Mouse (Mus musculus) stomach, embryonic 15.5 days (tissue): ENCODE data around the gene Rps16. TPM values are rescaled to one million over a fixed set of nuclear protein-coding genes. Genes with fewer than 3 reads are reported as not detected.
"Not testable (repeated sequence)": the region's sequence is repeated elsewhere in the genome, so short reads cannot be mapped to it uniquely, and the experiment has no call there.

ENCODE experiments used
- ATAC-seq: fragments of 200-750 bp; cut with Nextera tagmentation; 2 replicates; pipeline ENCODE4 v1.8.0; 2017; ENCODE audit warnings: low read depth, moderate number of reproducible peaks, moderate TSS enrichment; ENCODE audit not compliant: insufficient read depth, low FRiP score
- H3K27ac ChIP-seq: fragments of 300-500 bp; sonication (generic); 2 replicates; pipeline ENCODE4 v1.5.1; 2015; ENCODE audit warnings: mild to moderate bottlenecking, inconsistent platforms
- H3K27me3 ChIP-seq: fragments of 300-500 bp; sonication (generic); replicated peaks from 2 replicates; pipeline ENCODE4 v1.6.1; 2015; ENCODE audit warnings: inconsistent platforms
- H3K36me3 ChIP-seq: fragments of 300-500 bp; sonication (generic); 2 replicates; pipeline ENCODE4 v1.6.1; 2015; ENCODE audit warnings: inconsistent platforms
- H3K4me1 ChIP-seq: fragments of 300-500 bp; sonication (generic); 2 replicates; pipeline ENCODE4 v1.6.1; 2015; ENCODE audit warnings: inconsistent platforms
- H3K4me2 ChIP-seq: fragments of 300-500 bp; sonication (generic); 2 replicates; pipeline ENCODE4 v1.6.1; 2015; ENCODE audit warnings: mild to moderate bottlenecking, inconsistent platforms
- H3K4me3 ChIP-seq: fragments of 300-500 bp; sonication (generic); replicated peaks from 2 replicates; pipeline ENCODE4 v1.5.1; 2015; ENCODE audit warnings: inconsistent platforms
- H3K9ac ChIP-seq: fragments of 300-500 bp; sonication (generic); 2 replicates; pipeline ENCODE4 v1.6.1; 2015; ENCODE audit warnings: inconsistent platforms
- H3K9me3 ChIP-seq: fragments of 300-500 bp; sonication (generic); 2 replicates; pipeline ENCODE4 v1.6.1; 2016; ENCODE audit warnings: inconsistent platforms
- WGBS: fragments of 180-500 bp; shearing (Covaris S2); methylation state at CpG from one replicate; pipeline ENCODE4 v1.1.7; 2015; 5-methylcytosine and 5-hydroxymethylcytosine counted together
- polyA plus RNA-seq: library from polyadenylated mRNA; unstranded; fragments of >200 nt; fragmentation: Nextera tagmentation; extraction: Ambion mirVana; gene quantifications from 2 replicates; pipeline ENCODE4 v1.2.1, GENCODE M21; 2015

Rps16 gene
- polyA plus RNA-seq, 1 experiment from 2014 or later: 826 TPM

DNA sequence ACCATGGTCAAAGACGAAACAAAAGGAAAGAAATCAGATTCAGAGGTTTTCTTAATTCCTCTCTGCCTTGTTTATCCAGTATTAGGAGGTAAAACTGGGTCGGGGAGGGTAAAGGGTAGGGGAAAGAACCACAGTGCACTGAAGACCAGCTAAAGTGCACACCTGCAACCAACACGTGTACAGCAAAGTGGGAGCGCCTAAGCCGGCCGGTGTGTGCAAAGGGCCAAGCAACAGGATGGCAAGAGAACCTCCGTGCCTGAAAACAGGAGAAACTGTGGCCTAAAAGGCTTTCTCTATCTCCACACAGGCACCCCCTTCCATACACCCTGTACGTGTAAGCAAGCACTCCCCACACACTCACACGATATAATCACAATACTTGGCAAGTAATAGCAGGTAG is 34.7 kb downstream of the Rps16 start:
- WGBS: 90% methylated on average over 9 of the region's 9 CpGs
- Histone ChIP-seq H3K27me3 (no peaks in the 10 kb centered on the region), H3K9me3 (no peaks in the 10 kb centered on the region), H3K4me2 (no peak overlapping the region), H3K9ac (no peak overlapping the region), H3K36me3 (peaks cover 23% of the 10 kb centered on the region), H3K4me3 (no peak overlapping the region), H3K27ac (peak overlapping the region; percentile 64; the same call in 1 of the 2 replicates), H3K4me1 (peaks cover 35% of the 10 kb centered on the region)
- no peak for ATAC-seq

DNA sequence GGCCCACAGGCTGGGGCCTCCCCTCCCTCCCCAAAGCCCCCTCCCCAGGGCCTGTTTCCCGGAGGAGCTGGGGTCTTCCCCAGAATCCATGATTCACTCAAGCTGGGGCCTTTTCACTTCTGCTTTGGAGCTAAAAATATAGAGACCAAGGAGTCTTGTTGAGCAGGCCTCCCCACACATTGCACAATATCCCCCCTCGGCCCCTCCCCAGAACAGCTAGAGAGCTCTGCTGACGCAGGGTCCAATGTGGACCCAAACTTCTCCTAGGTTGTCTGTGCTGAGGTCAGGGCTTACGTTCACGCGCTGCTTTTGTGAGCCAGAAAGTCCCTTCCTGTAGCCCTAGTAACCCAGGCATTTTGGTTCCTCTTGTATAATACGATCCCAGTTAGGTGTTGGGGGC is 35.6 kb downstream of the Rps16 start:
- Histone ChIP-seq H3K9ac (no peak overlapping the region), H3K27ac (peak overlapping the region; percentile 64), H3K4me3 (no peak overlapping the region), H3K4me1 (peaks cover 27% of the 10 kb centered on the region), H3K9me3 (no peaks in the 10 kb centered on the region), H3K36me3 (peaks cover 28% of the 10 kb centered on the region), H3K4me2 (no peak overlapping the region), H3K27me3 (no peaks in the 10 kb centered on the region)
- 73% methylated on average over 7 of the region's 7 CpGs for WGBS
- ATAC-seq: no peak

DNA sequence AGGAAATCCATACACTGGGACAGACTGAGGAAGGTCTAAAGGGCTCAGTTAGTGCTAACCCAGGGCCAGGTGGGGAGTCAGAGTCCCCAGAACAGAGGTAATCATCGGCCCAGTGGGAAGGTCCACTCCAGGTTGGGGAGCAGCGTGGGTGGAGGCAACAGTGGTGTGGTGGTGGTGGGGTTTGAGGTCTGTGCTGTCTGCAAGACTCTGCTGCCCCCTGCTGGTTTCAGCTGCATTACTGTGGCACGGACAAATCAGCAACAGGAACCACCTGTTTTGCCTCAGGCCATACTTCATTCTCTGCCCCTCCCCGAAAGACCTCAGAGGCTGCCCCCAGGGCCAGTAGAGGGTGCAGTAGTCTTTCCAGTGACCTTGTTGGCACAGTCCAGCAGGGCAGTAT is 36.0 kb downstream of the Rps16 start:
- peak; percentile 41 for ATAC-seq
- H3K9me3 ChIP-seq: no peaks in the 10 kb centered on the region
- no peak overlapping the region for H3K4me2 ChIP-seq
- no peak overlapping the region for H3K4me3 ChIP-seq
- WGBS: 4% methylated on average over 4 of the region's 4 CpGs
- no peak overlapping the region for H3K9ac ChIP-seq
- no peaks in the 10 kb centered on the region for H3K27me3 ChIP-seq
- H3K27ac ChIP-seq: peak overlapping the region; percentile 64
- H3K36me3 ChIP-seq: peaks cover 28% of the 10 kb centered on the region
- peaks cover 26% of the 10 kb centered on the region for H3K4me1 ChIP-seq

DNA sequence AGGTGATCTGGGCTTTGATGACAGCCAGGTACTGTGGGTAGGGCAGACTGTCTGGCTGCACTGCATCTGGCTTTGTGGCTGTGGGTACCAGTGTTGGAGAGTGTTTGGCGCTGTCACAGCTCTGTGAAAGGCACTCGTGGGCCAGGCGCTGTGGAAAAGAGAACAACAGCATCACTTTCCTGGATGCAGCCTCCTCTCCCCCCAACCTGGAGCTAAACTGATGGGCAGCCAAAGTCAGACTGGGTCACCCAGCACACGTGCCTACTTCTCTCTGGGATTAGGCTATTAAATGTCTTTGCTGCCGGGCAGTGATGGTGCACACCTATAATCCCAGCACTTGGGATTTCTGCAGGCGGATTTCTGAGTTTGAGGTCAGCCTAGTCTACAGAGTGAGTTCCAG is 36.4 kb downstream of the Rps16 start:
- H3K27me3 ChIP-seq, ATAC-seq, H3K4me2 ChIP-seq, H3K4me3 ChIP-seq, H3K9me3 ChIP-seq, H3K27ac ChIP-seq, H3K9ac ChIP-seq: not testable (repeated sequence)
- Histone ChIP-seq H3K36me3 (peaks cover 28% of the 10 kb centered on the region), H3K4me1 (peaks cover 26% of the 10 kb centered on the region)
- 78% methylated on average over 6 of the region's 6 CpGs for WGBS

DNA sequence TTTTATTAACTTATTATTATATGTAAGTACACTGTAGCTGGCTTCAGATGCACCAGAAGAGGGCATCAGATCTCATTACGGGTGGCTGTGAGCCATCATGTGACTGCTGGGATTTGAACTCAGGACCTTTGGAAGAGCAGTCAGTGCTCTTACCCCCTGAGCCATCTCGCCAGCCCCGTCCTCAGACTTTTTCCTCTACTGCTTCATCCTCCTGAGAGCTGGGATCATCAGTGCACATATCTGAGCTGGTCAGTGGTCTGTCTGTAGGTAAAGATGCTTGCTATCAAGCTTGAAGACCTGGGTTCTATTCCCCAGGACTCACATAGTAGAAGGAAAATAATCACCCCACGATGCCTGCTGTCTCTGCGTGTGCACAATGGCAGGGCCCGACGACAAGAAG is 36.9 kb downstream of the Rps16 start:
- H3K4me1 ChIP-seq: peaks cover 24% of the 10 kb centered on the region
- H3K27me3 ChIP-seq, H3K27ac ChIP-seq, ATAC-seq, H3K9ac ChIP-seq, H3K4me2 ChIP-seq, H3K9me3 ChIP-seq, H3K4me3 ChIP-seq: not testable (repeated sequence)
- H3K36me3 ChIP-seq: peaks cover 28% of the 10 kb centered on the region
- WGBS: 87% methylated on average over 7 of the region's 7 CpGs

DNA sequence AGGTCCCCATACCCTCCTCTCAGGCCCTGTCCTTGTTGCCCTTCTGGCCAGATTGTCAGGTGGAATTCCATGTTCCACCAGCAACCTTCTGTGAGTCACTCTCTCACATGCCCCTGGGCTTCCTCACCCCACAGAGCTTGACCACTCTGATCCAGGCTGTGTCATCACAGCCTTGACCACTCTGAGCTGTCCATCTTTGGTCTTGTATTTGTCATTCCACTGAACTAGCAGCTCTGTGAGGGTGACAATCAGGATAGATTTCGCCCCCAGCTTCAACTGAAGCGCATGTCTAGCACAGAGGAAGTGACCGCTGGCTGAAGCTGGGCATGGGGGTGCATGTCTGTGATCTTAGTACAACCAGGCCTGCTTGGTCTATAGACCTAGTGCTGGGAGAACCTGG is 39.9 kb downstream of the Rps16 start:
- no peak overlapping the region for H3K27ac ChIP-seq
- H3K4me1 ChIP-seq: peaks cover 22% of the 10 kb centered on the region
- H3K4me3 ChIP-seq: no peak overlapping the region
- H3K9ac ChIP-seq: no peak overlapping the region
- no peak overlapping the region for H3K4me2 ChIP-seq
- no peaks in the 10 kb centered on the region for H3K27me3 ChIP-seq
- 94% methylated on average over 3 of the region's 3 CpGs for WGBS
- H3K9me3 ChIP-seq: no peaks in the 10 kb centered on the region
- peaks cover 36% of the 10 kb centered on the region for H3K36me3 ChIP-seq
- ATAC-seq: no peak

DNA sequence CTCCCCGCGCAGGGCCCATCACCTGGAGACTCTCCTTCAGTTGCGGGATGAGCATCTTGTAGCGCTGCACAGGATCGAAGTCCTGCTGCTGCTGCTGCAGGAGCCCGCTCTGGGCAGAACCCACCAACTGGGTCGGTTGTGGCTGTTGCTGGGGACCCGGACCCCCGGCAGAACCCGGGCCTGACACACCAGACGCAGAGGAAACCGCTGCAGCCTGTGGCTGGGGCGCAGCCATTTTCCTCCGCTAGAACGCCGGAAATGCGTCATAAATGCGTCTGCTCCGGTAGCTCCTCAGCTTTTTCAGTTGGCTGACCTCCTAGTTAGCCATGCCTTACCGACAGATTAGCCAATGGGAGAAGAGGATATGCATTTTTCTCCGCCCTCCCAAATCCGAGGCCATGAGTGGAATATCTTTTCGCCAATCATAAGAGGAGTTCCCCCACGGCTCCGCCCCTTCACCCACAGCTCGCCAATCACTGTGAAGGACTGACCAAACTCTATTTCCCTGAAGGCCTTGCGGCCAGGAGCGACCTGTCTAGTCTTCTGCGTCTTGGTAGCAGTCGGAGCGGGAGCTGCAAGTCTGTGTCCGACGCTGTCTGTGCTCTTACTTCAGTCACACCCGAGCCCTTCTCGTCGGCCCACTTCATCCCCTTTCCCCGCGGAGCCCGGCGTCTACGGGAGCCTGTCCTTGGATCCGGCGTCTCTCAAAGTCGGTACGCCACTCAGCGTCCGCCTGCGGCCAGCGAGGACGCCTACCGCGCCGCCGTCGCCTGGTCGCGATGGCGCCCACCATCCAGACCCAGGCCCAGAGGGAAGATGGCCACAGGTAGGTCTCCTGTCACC is 42.2 kb downstream of the Rps16 start, which contains the start of the genes Med29 and Paf1:
Gene Med29 (minus strand): TSS at position 280 of the 843 bp plus-strand sequence.
Gene Paf1 (plus strand): TSS at position 523 of the 843 bp plus-strand sequence.
- WGBS: under 1% methylated on average over 58 of the region's 58 CpGs

DNA sequence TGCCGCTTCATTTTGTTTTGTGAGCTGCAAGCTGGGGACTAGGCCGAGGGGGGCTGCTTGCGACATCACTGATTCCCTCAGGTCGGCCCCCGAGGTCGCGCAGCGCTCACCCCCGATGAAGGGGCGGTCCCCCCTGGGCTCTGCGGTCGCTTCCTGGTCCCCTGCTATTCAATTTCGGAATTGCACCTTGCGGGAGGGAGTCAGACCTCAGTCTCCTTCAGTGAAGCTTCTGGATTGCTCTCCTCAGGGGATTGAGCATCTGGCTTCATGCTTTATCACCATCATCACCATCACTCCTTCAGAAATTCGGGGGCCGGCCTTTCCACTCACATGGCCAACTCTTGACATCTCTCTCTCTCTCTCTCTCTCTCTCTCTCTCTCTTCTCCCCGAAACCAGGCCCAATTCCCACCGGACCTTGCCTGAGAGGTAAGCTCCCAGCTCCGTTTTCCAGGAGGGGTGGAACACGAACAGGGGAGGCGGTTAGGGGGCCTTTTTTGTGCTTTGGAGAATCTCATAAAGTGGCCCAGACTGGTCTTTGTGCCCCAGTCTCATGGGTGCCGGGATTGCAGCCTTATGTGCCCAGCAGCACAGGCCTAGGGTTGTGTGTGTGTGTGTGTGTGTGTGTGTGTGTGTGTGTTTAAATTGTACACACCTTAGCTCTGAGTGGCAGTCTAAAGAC is 43.0 kb downstream of the Rps16 start:
- peak overlapping the region; percentile 81 for H3K4me3 ChIP-seq
- 3% methylated on average over 22 of the region's 22 CpGs for WGBS
- ATAC-seq: no peak
- H3K4me1 ChIP-seq: peaks cover 15% of the 10 kb centered on the region
- peak overlapping the region; percentile 90 for H3K4me2 ChIP-seq
- peak overlapping the region; percentile 75 for H3K27ac ChIP-seq
- no peaks in the 10 kb centered on the region for H3K9me3 ChIP-seq
- H3K36me3 ChIP-seq: peaks cover 43% of the 10 kb centered on the region
- no peaks in the 10 kb centered on the region for H3K27me3 ChIP-seq
- peak overlapping the region; percentile 94 for H3K9ac ChIP-seq

More for the DNA sequence above, 42.2 kb downstream of the Rps16 start, which contains the start of the genes Med29 and Paf1:
- peaks cover 45% of the 10 kb centered on the region for H3K36me3 ChIP-seq
- H3K4me3 ChIP-seq: peak within 1 kb of the TSS; percentile 81
- peak within 1 kb of the TSS; percentile 94 for H3K9ac ChIP-seq
- peak; percentile 97 for ATAC-seq
- peaks cover 15% of the 10 kb centered on the region for H3K4me1 ChIP-seq
- no peaks in the 10 kb centered on the region for H3K27me3 ChIP-seq
- peak within 1 kb of the TSS; percentile 75 for H3K27ac ChIP-seq
- no peaks in the 10 kb centered on the region for H3K9me3 ChIP-seq
- peak within 1 kb of the TSS; percentile 90 for H3K4me2 ChIP-seq

DNA sequence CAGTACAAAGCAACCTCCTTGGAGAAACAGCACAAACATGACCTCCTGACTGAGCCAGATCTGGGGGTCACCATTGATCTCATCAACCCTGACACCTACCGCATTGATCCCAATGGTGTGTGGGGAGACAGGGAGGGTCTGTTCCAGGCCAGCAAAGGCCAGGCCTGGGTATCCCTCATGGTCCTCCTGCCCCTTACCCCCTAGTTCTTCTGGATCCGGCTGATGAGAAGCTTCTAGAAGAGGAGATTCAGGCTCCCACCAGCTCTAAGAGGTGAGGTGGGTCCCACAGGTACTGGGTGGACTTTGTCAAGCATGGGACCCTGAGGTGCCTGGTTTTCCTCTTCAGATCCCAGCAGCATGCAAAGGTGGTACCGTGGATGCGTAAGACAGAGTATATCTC is 45.0 kb downstream of the Rps16 start:
- Histone ChIP-seq H3K4me1 (peaks cover 15% of the 10 kb centered on the region), H3K27me3 (no peaks in the 10 kb centered on the region), H3K9me3 (no peaks in the 10 kb centered on the region), H3K9ac (no peak overlapping the region), H3K4me3 (no peak overlapping the region), H3K27ac (no peak overlapping the region), H3K4me2 (no peak overlapping the region), H3K36me3 (peaks cover 40% of the 10 kb centered on the region)
- WGBS: 94% methylated on average over 4 of the region's 4 CpGs
- no peak for ATAC-seq

DNA sequence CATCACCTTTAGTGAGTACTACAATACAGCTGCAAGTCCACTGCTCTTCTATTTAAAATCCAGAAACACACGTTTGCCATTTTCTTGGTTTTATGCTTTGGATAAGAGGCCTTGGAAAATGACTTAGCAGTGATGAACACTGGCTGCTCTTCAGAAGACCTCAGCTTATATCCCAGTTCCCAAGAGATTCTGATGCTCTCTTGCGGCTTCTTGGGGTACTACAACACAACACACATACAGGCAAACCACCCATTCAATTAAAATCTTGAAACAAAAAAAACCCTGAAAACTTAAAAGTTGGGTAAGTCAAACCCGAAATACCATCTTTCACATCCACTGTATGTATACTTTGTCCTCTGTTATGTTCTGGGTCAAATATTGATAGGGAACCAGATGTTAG is 47.5 kb downstream of the Rps16 start:
- Histone ChIP-seq H3K27ac (no peak overlapping the region), H3K4me1 (peaks cover 9% of the 10 kb centered on the region), H3K9ac (no peak overlapping the region), H3K27me3 (no peaks in the 10 kb centered on the region), H3K36me3 (peaks cover 58% of the 10 kb centered on the region), H3K4me3 (no peak overlapping the region), H3K9me3 (no peaks in the 10 kb centered on the region), H3K4me2 (no peak overlapping the region)
- ATAC-seq: no peak
- 58% methylated on average over 3 of the region's 3 CpGs for whole genome bisulfite sequencing

DNA sequence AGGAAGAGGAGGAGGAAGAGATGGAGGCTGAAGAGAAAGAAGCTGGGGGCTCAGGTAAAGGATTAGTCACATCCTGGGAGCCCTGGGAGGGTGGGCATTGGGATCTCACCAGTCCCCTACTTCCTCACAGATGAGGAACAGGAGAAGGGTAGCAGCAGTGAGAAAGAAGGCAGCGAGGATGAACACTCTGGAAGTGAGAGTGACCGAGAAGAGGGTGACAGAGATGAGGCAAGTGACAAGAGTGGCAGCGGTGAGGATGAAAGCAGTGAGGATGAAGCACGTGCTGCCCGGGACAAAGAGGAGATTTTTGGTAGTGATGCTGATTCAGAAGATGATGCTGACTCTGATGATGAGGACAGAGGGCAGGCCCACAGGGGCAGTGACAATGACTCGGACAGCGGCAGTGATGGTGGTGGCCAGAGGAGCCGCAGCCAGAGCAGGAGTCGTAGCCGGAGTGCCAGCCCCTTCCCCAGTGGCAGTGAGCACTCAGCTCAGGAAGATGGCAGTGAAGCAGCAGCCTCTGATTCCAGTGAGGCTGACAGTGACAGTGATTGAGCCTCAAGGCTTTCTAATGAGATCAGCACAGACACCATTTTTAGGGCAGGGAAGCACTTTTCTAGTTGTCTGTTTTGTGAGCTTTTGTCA is 48.4 kb downstream of the Rps16 start:
- H3K9me3 ChIP-seq: no peaks in the 10 kb centered on the region
- peaks cover 2% of the 10 kb centered on the region; the same call in 1 of the 2 replicates for H3K4me1 ChIP-seq
- no peak for ATAC-seq
- H3K4me2 ChIP-seq: no peak overlapping the region
- H3K27me3 ChIP-seq: no peaks in the 10 kb centered on the region
- H3K36me3 ChIP-seq: peaks cover 65% of the 10 kb centered on the region
- no peak overlapping the region for H3K4me3 ChIP-seq
- no peak overlapping the region for H3K27ac ChIP-seq
- 88% methylated on average over 10 of the region's 10 CpGs for WGBS
- no peak overlapping the region for H3K9ac ChIP-seq

DNA sequence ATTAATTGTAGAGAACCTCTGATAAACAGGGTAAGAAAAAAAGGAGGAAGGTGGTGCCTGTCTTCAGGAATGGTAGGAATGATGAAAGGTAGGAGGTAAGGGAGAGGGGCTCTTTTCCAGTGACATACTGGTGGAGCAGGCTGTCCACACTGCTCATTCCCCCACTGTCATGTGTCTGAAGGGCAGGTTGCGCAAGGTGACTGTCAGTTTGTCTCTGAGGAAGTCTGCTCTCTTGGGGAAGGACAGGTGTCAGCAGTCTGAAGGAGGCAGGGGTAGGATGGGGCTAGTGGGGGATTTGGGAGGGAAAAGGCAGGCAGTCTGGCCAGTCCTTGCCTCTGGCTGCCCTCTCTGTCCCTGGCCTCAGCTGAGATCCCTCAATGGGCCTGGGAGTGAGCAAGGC is 50.6 kb downstream of the Rps16 start:
- H3K36me3 ChIP-seq: peaks cover 71% of the 10 kb centered on the region
- H3K27me3 ChIP-seq: no peaks in the 10 kb centered on the region
- ATAC-seq: no peak
- H3K27ac ChIP-seq: no peak overlapping the region
- no peak overlapping the region for H3K4me2 ChIP-seq
- no peak overlapping the region for H3K4me3 ChIP-seq
- no peak overlapping the region for H3K9ac ChIP-seq
- no peaks in the 10 kb centered on the region for H3K9me3 ChIP-seq
- WGBS: 96% methylated on average over 1 of the region's 1 CpGs
- H3K4me1 ChIP-seq: no peaks in the 10 kb centered on the region
